Mouse (Mus musculus): ENCODE results near the gene Gpr180. TPM values are rescaled to one million over a fixed set of nuclear protein-coding genes. Genes with fewer than 3 reads are reported as not detected.

Gene Gpr180
- 55.9 and 57.9 TPM in 2 replicates for polyA plus RNA-seq (2012; rRNA removed; ENCODE audit: low replicate concordance)

DNA sequence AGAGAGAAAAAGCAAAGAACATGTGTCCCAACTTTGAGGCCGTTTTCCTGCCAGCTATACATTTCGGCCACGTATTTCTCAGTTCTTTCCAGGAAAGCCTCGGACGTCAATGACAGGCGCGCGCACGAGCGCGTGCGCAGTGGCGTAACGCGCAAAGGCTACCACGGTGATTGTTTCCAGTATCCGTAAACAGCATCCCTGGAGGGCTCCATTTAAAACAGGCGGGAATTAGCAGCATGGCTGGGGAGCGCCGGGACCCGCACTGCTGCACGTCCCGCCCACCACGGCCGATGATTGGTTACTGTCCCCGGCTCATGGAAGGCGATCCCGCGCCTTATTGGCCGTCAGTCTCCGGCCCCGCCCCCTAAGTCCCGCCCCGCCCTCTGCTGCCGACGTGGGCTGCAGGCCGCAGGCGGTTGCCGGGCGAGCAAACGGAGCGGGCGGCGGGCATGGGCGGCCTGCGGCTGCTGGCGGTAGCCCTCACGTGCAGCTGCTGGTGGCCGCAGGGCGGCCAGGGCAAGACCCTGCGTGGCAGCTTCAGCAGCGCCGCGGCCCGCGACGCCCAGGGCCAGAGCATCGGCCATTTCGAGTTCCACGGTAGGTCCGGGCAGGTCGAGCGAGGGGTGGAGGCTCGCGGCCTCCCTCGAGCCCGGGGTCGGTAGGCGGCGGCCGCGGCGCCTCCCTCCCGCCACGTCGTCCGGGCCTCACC lies at the start of gene Gpr180:
Gene Gpr180, plus strand, starts transcription at position 415 of the 709 bp plus-strand sequence.

DNA sequence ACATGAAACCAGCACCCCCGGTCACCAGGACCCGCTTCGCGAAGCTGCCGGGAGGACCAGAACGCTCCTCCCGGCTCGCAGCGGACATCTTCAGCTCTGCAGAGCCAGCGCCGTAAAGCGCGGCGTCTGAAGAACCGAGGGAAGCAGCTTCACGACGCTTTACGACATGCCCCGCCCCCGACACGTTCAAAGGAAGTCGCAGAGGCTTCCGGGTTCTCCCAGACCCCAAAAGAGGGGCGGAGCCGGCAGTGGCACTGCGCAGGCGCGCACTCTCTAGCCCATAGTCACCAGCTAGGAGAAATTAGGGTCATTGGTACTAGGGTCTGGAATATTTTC lies 4.3 kb upstream of the Gpr180 start, which contains the start of gene Tgds:
Gene Tgds, minus strand, starts transcription at position 114 of the 336 bp plus-strand sequence.

Other genes with a start within 250 kb of the Gpr180 start
- 0.96 and 1.2 TPM in 2 replicates for gene Dct, start 84.9 kb upstream of the Gpr180 start, polyA plus RNA-seq (2012; rRNA removed; ENCODE audit: low replicate concordance)
- 14.5 and 15.7 TPM in 2 replicates for gene Tgds, start 4.4 kb upstream of the Gpr180 start, polyA plus RNA-seq (2012; rRNA removed; ENCODE audit: low replicate concordance)
- not detected in 2 replicates for gene Sox21, start 99.9 kb downstream of the Gpr180 start, polyA plus RNA-seq (2012; rRNA removed; ENCODE audit: low replicate concordance)
- not detected in 2 replicates for gene Gm9376, start 129.8 kb downstream of the Gpr180 start, polyA plus RNA-seq (2012; rRNA removed; ENCODE audit: low replicate concordance)

Data from subcutaneous adipose tissue, adult 2 months (tissue).